Mouse (Mus musculus): ENCODE measurements around the gene Plekhh1. TPM values are rescaled to one million over a fixed set of nuclear protein-coding genes. Genes with fewer than 3 reads are reported as not detected.
A peak's percentile ranks its signal among the peaks of the same experiment; 100 is the strongest.

The Plekhh1 gene
- total RNA-seq, 2 experiments from 2014 or later, result 1.3 to 1.4 TPM

DNA sequence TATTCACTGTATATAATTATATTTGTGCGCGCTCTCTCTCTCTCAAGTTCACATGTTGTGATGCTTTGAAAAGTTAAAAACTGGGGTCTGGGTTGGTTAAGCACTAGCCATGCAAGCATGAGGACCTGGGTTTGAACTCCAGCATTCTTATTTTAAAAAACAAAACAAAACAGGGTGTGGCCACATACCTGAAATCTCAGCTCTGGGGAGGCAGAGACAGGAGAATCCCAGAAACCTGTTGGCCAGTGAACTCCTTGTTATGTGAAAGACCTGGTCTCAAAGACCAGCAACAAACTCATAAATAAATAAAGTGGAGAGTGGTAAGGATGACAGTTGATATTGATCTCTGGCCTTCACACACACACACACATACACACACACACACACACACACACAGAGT, 5.4 kb downstream of the Plekhh1 start:
- DNase-seq, result no peak

DNA sequence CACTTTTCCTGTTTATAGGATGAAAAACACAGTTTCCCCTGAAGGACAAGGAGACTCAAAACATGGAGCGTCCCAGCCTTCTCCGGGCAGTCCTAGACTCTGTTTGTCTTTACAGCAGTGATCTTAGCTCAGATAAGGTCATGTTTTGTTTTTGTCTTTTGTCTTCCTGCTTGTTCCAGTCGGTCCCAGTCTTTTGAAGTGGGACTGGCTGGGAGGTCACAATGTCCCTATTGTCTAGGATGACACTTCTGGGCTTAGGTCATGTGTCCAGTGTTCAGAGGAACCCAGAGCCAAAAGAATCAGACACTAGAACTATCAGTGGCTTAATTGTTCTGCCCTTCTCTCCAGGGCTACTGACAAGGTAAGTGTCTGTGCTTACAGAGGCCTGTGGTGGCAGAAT, 6.4 kb downstream of the Plekhh1 start:
- no peak for DNase-seq

DNA sequence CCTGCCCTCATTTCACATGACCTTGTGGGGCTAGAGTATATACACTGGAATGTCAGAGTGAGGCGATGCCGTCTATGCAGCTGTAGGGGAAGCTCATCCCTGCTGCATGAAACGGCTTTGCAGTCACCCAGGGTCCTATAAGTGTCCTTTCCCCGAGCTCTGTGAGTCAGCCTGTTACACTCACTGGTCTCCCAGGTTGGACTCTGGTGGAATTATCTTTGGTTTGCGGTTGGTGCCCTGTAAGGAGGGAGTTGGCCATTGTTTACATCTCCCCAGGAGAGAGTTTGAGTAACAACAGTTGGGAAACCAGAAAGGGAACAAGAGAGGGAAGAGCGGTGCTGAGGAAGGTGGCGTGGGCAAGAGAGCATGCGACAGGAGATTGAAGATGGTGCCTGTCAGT, 10.7 kb downstream of the Plekhh1 start:
- DNase-seq, result no peak

DNA sequence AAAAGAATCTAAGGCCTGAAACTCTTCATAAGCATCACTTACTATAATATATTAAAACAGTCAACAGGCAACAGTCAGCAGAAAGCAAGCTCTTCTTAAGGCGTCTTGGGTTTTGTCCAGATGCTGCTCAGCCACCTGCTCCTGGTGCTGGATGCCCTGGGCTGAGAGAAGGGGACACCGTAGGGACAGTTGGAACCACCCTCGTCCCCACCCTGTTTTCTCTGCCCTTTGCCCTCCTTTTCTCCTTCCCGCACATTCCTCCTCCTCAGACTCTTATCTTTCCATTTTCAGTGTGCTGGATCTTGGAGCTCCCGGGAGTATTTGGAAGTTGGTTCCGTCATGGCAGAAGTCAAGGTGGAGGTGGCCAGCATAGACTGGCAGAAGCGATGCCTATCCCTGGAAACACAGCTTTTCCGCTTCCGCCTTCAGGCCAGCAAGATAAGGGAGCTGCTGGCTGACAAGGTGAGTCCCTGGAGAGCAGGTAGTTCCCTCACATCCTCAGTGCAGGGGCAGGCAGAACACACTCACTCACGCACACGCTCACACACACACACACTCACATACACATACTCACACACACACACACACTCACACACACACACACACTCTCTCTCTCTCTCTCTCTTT, 11.4 kb downstream of the Plekhh1 start:
- DNase-seq, result no peak

DNA sequence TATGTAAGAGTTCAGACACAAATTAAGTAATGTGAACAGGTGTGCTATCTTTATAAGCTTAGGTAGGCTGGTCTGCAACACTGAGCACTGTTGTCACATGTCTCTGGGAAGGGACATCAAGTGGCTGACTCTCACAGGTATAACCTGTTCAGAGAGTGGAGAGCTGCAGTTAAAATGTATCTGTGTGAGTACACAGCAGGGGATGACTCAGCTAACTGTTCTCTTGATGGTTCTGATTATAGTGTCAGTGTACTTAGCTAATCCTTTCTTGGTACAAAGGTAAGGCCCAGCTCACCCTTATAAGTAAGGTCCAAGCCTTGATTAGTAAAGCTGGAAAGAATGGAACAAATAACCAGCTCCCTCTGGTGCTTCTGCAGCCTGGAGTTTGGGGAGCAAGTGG, 12.5 kb downstream of the Plekhh1 start:
- DNase-seq, result no peak

DNA sequence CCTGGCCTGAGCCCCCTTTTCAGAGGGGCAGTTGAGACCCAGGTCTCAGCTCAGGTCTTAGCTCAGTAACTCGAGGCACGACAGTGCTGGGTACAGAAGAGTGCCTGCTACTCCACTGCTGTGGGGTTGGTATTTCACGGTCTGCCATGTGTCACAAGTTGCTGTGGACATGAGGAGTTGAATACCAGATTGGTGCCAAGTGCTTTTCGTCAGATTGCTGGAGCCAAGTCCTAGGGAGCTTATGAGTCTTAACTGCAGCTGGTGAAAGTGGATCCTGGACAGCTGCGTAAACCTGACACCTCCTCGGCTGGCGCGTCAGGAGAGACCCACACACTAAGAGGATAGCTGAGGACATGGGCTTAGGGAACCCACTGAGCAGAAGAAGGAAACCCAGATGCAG, 15.7 kb downstream of the Plekhh1 start:
- DNase-seq, result peak; percentile 42

DNA sequence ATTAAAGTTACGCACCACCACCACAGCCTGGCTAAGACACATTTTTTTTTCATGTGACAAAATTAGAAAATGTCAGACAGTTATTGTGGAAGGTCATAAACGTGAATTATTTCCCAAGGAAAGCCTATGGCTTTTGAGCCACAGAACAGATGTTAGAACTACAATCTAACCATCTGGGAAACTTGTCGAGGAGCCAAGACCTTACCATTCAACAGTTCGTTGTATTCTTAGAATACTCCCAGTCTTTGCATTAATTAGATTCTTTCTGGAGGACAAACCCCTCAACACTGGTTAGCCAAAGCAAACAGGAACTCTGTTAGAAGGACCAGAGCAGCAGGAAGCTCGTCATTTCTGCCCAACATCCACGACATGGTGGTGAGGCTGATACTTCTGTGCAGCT, 17.2 kb downstream of the Plekhh1 start:
- DNase-seq, result no peak

DNA sequence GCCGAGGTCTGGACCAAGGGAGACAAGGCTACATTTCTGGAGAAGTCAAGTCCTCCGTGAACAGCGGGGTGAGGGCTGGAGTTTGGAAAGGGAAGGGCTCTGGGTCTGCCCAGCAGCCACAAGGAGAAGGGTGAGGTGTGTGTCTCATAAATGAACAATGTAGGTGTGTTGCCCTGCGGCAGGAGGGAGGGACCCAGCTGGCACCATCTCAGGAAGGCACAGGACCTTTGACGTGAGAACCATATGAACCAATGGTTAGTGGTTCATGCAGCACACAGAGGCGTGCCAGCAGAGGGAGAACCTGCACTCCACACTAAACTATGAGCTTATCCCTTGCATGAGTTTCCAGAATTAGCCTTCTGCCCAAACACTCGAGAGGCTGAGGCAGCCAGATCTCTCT, 18.2 kb downstream of the Plekhh1 start:
- no peak for DNase-seq

DNA sequence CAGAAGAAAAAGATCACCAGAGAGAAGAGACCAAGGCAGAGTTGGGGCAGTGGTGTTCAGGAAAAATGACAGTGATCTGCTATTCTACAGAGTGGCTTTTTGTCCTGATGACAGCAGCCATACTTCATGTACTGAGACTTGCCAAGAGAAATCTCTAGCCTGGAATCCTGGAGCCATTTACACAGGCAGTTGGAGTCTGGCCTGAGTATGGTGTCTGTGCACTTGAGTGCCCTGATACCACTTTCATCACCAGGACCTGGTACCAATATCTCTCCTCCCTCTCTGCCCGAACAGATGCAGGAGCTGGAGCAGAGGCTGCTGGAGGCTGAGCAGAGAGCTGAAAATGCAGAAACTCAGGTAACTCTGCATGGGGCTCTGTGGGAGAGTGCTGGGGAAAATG, 19.9 kb downstream of the Plekhh1 start:
- DNase-seq, result no peak

DNA sequence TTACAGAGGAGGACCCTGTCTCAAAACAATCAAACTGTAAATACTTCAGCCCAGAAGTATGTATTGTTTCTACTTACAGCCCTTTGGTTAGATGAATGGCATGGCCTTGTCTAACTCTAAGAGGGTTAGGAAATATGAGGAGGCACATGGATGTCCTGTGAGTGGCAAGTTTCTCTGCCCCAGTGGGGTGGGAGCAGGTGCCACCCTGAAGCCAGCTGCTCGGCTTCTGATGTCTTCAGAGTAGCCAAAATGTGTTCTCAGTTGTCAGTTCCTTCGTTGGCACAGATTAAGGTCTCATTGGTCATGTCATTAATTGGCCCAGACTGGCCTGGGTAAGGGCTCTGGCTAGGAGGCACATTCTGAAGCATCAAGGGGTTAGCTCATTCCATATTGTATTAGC, 20.8 kb downstream of the Plekhh1 start:
- DNase-seq, result no peak

DNA sequence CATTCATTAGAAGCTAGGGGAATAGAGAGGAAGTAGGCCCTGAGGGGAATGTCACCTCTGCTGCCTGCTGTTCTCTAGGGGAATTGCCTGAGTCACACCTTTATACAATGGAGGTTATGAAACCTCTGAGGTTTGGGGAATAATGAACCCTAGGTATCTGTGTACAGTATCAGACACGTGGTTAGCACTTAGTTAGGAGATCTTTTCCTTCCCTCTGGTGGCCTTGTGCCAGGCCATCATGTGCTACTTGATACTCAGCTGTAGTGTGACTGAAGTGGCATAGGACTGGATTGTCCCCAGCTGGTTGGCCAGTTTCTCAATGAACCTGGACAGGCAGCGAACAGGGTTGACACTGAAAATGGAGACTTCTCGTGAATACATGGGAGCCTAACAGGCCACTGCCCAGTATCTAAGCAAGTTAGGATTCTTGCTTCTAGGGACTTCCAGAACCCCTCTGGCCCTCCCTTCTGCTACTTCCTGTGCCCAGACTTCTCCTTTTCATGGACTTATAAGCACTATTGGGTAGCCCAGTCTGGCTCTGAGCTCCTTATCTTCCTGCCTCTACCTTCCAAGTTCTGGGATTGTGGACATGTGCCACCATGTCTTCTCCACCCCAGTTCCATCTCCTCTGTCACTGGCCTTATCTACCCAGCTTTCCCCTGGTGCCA, 21.7 kb downstream of the Plekhh1 start:
- DNase-seq, result no peak

DNA sequence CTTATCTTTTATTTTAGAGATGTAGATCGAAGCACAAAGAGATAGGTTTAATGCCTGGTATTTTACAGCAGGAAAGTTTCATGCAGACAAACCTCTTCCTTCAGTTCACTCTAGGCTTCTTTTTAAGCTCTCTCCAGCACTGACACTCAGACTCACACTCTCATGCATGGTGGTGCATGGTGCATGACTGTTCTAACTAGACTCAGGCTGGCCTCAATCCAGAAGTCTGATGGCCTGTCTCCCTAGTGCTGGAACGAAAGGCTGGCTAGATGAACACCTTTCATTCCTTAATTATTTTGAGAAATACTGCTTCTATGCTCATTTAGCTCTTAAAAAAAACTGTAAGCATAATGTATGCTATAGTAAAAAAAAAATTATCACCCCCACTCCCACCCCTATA, 23.1 kb downstream of the Plekhh1 start:
- no peak for DNase-seq

DNA sequence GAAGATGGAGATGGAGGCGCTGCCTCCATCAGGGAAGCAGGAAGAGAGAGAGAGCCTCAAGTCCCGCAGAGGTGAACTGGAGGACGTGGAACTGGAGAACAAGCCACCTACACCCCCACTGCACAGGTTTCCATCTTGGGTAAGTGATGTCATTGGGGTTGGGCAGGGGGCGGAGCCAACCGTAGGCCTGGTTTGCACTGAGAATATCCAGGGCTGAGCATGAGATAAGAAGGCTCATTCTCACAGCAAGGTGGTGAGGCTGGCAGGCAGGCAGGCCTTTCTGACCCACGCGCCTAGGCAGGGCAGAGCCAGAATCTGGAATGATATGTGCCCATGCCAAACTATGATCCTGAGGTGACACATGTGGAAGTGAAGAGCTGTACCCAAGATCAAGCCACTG, 26.3 kb downstream of the Plekhh1 start:
- DNase-seq, result no peak

DNA sequence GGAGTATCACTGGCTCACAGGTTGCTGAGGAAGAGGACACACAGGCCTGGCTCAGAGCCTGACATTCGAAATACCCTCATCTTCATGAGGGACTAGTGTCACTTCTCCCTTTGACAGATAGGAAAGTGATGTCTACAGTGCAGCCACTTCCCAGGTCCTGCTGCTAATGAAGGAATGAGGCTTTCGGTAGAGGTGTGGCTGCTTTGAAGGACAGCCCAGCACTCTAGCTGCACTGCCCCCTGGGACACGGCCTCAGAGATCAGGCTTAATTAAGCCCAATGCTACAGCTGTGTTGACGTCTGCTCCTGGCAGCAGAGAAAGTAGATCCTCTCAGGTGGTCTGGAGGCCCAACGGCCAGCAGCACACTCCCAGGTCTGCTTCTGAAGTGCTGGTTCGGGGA, 30.6 kb downstream of the Plekhh1 start:
- DNase-seq, result no peak

DNA sequence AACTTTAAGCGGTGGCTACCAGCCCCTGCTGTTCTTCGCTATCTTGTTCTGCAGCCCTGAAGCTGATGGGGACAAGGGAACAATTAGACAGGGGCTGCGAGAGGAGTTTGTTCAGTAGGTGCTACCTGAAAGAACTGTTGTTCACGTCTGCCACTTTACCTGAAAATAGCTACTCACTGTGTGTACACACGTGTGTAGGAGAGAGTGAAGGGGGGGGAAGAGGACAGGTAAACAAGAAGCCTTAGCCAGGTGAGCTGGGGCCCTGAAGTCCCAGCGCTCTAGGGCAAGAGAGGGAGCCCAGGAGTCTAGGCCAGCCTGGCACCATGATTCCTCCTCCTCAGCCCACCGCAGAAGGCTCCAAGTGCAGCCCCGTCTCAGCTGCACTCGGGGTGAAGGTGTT, 31.2 kb downstream of the Plekhh1 start:
- DNase-seq, result no peak

DNA sequence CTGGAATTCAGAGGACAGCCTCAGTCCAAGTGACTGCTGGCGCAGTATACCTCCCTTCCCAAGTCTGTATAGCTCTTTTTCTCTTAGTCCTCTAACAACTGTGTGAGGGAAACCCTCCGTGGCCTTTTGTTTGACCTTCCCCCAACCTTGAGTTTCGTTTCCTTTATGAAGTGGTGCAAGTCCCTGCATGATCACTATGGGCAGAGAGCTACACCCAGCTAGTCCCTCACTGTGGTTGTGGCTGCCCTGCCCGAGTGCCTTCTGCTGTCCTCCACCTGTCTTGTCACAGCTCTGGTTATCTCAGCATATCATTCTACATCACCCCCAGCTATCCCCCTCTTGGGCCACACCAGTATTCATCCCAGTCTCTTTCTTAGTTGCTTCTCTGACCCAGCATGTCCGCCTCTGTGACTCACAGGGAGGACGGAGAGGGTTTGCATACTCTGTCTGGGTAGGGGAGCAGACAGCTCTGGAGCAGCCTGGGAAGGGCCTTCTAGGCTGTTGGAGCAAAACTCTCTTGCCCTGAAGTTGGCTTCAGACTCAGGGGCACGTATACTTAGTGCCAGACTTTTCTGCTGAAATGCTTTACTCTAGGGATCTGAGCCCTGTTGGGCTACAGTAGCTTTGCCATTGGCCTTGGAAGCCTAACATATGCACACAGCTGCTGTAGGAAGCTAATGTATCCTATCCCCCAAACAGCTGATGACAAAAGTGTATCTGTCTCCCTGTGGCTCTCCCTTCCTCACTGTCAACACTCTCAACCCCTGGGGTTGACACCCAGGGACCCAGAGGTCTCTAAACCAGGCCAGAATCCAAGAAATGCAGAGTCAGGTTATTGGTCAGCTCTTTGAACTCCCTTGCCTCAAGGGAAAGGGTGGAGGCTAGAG, 32.0 kb downstream of the Plekhh1 start:
- no peak for DNase-seq

DNA sequence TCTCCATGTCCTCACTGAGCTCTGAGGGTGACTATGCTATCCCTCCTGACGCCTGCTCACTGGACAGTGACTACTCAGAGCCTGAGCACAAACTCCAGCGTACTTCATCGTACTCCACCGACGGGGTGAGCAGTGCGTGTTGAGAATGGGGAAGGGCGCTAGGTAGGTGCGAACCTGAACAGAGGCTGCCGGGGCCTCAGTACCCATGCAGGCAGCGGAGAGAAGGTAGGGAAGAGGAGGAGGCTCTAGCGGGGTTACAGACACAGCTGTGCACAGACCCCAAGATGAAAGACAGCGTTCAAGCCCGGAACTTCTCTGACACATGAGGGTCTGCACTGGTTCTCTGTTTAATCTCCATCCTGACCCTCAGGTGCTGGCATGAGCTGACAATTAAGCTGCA, 35.5 kb downstream of the Plekhh1 start:
- DNase-seq, result no peak

DNA sequence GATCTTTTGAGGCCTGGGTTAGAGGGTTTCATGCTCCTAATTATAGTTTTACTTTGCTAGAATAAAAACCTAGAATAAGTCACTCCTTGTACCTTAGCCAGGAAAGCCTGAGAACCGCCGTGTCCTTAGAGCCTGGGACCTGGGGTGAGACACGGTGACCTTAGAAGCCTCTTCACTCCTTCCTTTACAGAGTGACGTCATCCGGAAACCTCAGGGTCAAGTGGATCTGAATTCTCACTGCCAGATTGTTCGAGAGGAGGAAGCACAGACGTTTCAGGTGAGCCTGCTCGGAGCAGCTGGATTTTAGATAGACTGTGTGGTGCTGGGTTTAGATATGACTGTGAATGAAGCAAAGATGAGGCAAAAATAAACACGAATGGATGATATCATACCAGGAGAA, 37.5 kb downstream of the Plekhh1 start:
- DNase-seq, result no peak

DNA sequence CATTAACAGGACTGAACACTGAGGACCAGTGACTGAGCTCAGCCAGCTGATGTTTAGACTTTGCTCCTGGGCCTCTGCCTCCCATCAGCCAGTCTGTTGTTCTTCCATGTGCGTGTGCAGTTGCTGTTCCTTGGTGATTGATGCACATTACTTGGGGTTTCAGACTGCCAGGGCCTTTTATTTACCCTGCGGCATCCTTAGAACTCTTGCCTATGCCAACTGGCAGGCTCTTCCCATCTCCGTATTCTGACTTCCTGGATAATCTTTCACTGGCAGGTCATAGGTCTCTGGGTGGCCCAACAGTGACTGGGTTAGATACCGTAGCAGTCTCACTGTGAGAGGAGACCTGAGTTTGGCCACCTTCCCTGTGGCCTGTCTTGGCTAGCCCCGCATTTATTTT, 38.6 kb downstream of the Plekhh1 start:
- no peak for DNase-seq

DNA sequence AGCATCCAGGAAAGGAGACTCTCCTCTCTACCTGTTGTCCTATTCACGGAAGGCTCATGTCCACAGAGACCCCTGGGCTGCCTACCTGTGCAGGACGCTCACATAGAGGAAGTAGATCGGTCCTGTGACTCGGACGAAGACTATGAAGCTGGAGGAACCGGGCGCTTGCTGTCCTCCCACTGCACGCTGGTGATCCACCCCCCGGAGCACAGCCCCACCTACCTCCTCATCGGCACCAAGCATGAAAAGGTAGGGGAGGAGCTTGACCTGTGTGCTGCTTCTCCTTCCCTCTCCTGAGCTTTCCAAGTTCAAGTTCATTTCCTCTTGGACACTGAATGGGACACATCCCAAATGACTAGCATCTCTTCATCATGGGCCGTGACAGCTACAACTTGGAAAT, 39.3 kb downstream of the Plekhh1 start:
- DNase-seq, result no peak

DNA sequence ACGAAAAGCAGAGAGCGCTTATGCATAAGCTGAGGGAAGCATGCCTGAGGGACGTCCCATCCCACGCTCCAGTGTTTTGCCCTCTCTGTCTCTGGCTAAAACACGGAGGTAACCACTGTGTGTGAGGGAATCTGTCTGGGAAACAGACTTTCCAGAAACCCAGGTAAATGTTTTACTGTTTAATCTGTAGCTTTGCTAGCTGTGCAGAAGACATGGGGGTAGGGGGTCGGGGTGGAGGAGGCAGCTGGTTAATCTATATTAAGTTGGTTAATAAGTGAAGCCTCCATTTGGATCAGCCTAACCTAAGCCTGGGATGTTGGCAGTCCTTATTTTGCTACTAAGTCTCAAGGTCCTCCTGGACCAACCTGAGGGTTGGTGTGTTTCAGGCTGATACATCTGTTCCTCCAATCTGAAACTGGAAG, 40.2 kb downstream of the Plekhh1 start:
- no peak for DNase-seq

DNA sequence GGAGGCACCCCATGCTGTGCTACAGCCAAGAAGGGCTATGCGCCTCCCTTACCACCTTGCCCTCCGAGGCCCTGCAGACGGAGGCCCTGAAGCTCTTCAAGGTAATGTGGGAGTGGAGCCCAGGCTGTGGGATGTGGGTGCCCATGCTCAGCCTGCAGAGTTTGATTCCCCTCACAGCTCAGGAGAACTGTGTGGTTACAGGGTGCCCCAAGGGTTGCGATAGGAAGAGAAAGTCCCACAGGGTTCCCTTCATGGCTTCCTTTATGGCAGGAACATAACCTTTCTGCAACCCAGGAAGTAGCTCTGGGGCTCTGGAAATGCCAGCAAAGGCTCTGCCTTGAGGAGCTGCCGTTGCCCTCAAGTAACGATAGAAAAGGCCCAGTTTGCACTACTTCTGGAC, 41.0 kb downstream of the Plekhh1 start:
- no peak for DNase-seq

DNA sequence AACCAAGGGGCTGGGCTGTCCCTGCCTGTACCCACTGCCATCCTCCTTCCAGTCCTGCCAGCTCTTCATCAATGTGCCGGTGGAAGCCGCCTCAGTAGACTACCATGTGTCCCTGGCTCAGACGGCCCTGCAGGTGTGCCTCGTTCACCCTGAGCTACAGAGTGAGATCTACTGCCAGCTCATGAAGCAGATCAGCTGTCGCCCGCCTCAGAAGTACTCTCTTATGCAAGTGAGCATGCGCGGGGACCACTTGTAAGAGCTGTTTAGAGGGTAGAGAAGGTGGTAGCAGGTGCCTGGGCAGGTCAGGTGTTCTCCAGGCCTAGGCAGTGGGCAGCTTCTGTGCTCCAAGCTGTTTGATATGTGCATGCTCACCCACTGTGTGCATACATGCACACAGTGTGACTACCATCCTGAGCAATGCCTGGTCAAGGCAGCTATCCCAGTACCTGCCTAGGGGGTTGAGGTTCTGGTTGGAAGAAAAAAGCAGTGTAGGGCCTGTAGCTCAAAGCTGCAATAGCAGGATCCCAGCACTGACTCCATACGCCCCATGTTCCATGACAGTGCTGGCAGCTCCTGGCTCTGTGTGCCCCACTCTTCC, 41.9 kb downstream of the Plekhh1 start:
- no peak for DNase-seq
